Mouse (Mus musculus): ENCODE results near the gene Serinc3.

DNA sequence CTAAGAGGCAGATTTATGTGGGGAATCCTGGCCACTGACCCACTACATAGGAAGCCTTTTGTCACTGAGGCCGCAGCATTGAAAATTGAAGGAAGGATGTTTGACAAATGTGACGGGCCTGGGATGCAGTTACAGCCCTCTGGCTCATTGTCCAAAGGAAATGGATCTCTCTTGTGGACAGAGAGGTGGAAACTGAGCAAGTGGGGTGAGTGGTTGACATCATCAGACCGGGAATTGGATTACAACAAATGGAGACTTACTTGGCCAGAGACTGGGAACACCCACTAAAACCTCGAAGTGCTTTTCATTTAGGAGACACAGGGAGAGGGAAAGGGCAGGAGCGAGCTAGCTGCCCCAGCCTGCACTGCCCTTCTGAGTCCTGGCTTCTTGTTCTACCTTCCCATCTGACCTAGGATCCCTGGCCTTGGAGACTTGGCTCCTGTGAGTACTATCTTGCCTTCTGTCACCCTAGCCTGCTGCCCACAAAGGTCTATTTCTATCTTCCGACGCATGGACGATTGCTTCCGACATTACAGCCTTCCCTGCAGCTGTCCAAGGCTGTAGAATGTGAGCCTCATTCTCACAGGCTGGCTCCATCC is 48.9 kb upstream of the Serinc3 start:
- no peak for TF ChIP-seq POLR2A (IDR thresholded peaks at IDR 0.05; ENCODE audit: low read depth, low read length)
- no peak for TF ChIP-seq TCF12 (IDR thresholded peaks at IDR 0.05; ENCODE audit: low read depth, low read length)
- TF ChIP-seq POLR2AphosphoS2 (IDR thresholded peaks at IDR 0.05; ENCODE audit: low read depth, low read length) = no peak

Measured in CH12.LX (cell line).